In genomic region chr10:112788236-112788635, GRCm38 (mm10) we compare ENCODE assay signal across 24 mouse cellular contexts.
DNase-seq lines count a peak whose midpoint lies in the region; TF ChIP-seq lines count a peak whose summit lies in the region.
"Had no signal": no experiment of that assay in that cellular context is flagged by ENCODE, and none has a peak within 500 bp of the region (broad histone marks: within the 10 kb centered on the region; RNA-seq: fewer than 3 reads in every experiment).

No protein-coding gene starts in this region.

- TF ChIP-seq POLR2A in olfactory bulb, adult 2 months (IDR thresholded peaks at IDR 0.05; ENCODE audit: insufficient read depth, low read depth, low read length) = no peak

- H3K4me3 ChIP-seq in olfactory bulb, adult 2 months (ENCODE audit: insufficient read depth, low read depth, low read length) = no peak overlapping the region
- H3K4me3 ChIP-seq: forebrain, embryonic 12.5 days; hindbrain, embryonic 10.5 days; intestine, embryonic 15.5 days; layer of hippocampus, adult 2 months; limb, embryonic 10.5 days; limb, embryonic 15.5 days; liver, embryonic 13.5 days had no signal

- H3K4me1 ChIP-seq in olfactory bulb, adult 2 months (ENCODE audit: control insufficient read depth, insufficient read depth, low read length) = no peaks in the 10 kb centered on the region; the same call in 1 of the 2 replicates
- H3K4me1 ChIP-seq: forebrain, embryonic 12.5 days; hindbrain, embryonic 10.5 days; intestine, embryonic 15.5 days; limb, embryonic 10.5 days; limb, embryonic 15.5 days; liver, embryonic 13.5 days had no signal

- peak overlapping the region; percentile 96 for H3K27ac ChIP-seq in olfactory bulb, adult 2 months (ENCODE audit: insufficient read depth, low read depth, low read length)
- H3K27ac ChIP-seq: forebrain, embryonic 12.5 days; hindbrain, embryonic 10.5 days; hindbrain, postnatal 0 days; intestine, embryonic 15.5 days; layer of hippocampus, adult 2 months; limb, embryonic 10.5 days; limb, embryonic 15.5 days; liver, embryonic 13.5 days had no signal

- peak; percentile 73 for DNase-seq in 3T3-L1 (ENCODE audit: low read depth, low spot score)
- peak; percentile 43 for DNase-seq in Muller cell, postnatal 12 days (ENCODE audit: inconsistent ontology term)
- DNase-seq in adrenal gland, postnatal 25 days = peak; percentile 31
- no peak for DNase-seq in ovary, postnatal 14 days (ENCODE audit: low spot score)
- DNase-seq in testis, postnatal 10 days (ENCODE audit: low spot score) = no peak
- no peak for DNase-seq in cerebellum, postnatal 10 days
- DNase-seq: cerebellum, adult 11-12 months; cerebellum, adult 9-11 months; gastrocnemius, postnatal 10 days; heart, postnatal 14 days; kidney, adult 2 months; kidney, postnatal 36 days; liver, embryonic 13.5 days; lung, adult 18-20 months; midbrain, embryonic 14.5 days; thymus, postnatal 4 days had no signal

- TF ChIP-seq CTCF in olfactory bulb, adult 2 months (IDR thresholded peaks at IDR 0.05; ENCODE audit: insufficient read depth, low read depth, low read length) = no peak

- 28% methylated on average over 3 of the region's 3 CpGs for WGBS in olfactory bulb, adult 2 months

Comparison
In these comparisons a context has a peak if more than half of its experiments do, and no peak if none do; other contexts are left out.
1. DNase-seq: peak in 3T3-L1 (single experiment), Muller cell, postnatal 12 days (single experiment) and adrenal gland, postnatal 25 days (single experiment); none in ovary, postnatal 14 days (single experiment), testis, postnatal 10 days (single experiment) and cerebellum, postnatal 10 days (0 of 2).